Mouse (Mus musculus) CD4-positive, CD25-positive, alpha-beta regulatory T cell (primary cell): ENCODE results near the gene Ins1. TPM values are rescaled to one million over a fixed set of nuclear protein-coding genes. Genes with fewer than 3 reads are reported as not detected.

Experiments
- polyA plus RNA-seq: library from polyadenylated mRNA; unstranded; fragments of 100-300 nt; shearing (Covaris generic); gene quantifications from one replicate; pipeline ENCODE4 v1.2.1, GENCODE M21; 2017

The Ins1 gene
- not detected for polyA plus RNA-seq

DNA sequence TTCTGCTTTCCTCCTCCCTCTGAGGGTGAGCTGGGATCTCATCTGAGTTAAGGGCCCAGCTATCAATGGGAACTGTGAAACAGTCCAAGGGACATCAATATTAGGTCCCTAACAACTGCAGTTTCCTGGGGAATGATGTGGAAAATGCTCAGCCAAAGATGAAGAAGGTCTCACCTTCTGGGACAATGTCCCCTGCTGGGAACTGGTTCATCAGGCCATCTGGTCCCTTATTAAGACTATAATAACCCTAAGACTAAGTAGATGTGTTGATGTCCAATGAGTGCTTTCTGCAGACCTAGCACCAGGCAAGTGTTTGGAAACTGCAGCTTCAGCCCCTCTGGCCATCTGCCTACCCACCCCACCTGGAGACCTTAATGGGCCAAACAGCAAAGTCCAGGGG lies at the start of gene Ins1:
TSS of gene Ins1 (plus strand) at position 301 of the 400 bp plus-strand sequence.

